Mouse (Mus musculus) liver, postnatal 0 days (tissue): ENCODE data around the gene Slc34a3.

Experiments used
- CTCF ChIP-seq: sonication (generic); IDR thresholded peaks from 2 replicates; pipeline ENCODE4 v1.5.1; 2016; ENCODE audit warnings: antibody characterized with exemption, low read depth
- EP300 ChIP-seq: IDR thresholded peaks from 2 replicates; pipeline ENCODE4 v1.6.1; 2016; ENCODE audit warnings: antibody characterized with exemption, low read depth, mild to moderate bottlenecking

DNA sequence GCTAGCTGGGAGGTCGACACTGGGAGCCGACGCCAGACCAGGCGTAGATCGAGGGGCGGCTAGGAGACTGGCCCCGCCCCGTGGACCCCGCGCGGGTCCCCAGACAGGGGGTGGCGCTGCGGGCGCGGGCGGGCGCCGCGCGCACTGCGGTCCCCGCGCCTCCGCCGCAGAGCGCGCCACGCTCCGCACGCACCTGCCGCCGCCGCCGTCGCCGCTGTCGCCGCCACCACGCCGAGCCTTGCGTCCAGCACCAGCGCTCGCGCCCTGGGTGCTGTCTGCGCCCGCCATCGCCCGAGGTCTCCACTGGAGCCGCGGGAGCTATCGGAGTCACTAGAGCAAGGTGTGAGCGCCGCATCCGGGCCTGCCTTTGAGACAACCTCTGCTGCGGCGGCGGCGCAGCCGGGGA, 7.9 kb upstream of the Slc34a3 start, which contains the start of the genes Rnf208 and Cysrt1:
- TF ChIP-seq CTCF (no peak), EP300 (no peak)
